Mouse (Mus musculus): ENCODE data around the gene Ptpa. TPM values are rescaled to one million over a fixed set of nuclear protein-coding genes. Genes with fewer than 3 reads are reported as not detected.

Ptpa gene
- polyA plus RNA-seq, 1 experiment from 2014 or later = 138 TPM

DNA sequence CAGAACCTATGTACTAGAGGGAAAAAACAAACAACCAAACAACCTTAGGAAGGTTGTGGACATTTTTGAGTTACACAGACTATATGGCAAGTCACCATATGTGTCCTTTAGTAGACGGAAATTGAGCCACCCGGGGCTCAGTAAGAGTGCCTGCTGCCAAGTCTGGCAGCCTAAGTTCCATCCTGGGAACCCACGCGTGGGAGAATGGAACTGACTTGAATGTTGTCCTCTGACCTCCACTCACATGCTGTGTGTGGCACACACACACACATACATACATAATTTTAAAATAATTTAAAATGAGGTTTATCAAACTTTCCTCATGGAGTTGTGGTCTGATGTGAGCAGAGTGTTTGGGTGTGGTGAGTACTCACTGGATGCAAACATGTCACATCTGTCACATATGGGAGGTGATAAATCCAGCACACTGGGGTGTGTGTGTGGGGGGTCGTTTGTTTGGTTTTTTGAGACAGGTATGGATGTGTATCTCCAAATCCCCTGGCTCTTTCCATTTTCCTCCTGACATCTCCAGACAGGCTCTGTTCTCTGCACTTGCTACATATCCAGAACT lies 1.8 kb downstream of the Ptpa start:
- ATAC-seq (ENCODE audit: insufficient read depth, low FRiP score) = no peak
- peaks cover 24% of the 10 kb centered on the region for H3K4me1 ChIP-seq (ENCODE audit: control insufficient read depth, insufficient read depth, low read length)
- 63% methylated on average over 5 of the region's 5 CpGs for WGBS
- no peaks in the 10 kb centered on the region for H3K9me3 ChIP-seq (replicated peaks; ENCODE audit: control insufficient read depth, low read length)
- H3K4me2 ChIP-seq (ENCODE audit: low read depth, low read length) = peak overlapping the region; percentile 66; the same call in 1 of the 2 replicates
- H3K4me3 ChIP-seq (replicated peaks; ENCODE audit: low read length) = no peak overlapping the region
- no peaks in the 10 kb centered on the region for H3K36me3 ChIP-seq (ENCODE audit: control insufficient read depth, insufficient read depth, low read length)
- no peak overlapping the region for H3K27ac ChIP-seq (ENCODE audit: low read length)
- H3K9ac ChIP-seq (ENCODE audit: low read length) = no peak overlapping the region
- no peaks in the 10 kb centered on the region for H3K27me3 ChIP-seq (ENCODE audit: control insufficient read depth, insufficient read depth, low read length)

DNA sequence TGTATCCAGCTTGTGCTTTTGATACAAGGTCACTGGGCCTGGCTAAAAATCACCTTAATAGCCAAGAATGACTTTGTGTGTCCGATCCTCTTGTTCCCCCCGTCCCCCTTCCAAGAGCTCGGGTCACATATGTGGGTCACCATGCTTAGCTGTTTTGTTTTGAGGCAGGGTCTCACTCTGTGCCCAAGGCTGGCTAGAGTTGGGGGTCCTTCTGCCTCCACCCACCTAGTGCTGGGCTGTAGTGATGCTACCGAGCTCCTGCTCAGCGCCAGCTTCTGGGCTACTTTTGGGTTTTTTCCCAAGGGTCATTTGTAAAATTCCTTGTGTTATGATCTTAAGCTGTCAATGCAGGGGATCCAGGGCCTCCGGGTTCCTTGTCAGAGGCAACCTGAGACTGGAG lies 2.4 kb downstream of the Ptpa start:
- no peaks in the 10 kb centered on the region for H3K27me3 ChIP-seq (ENCODE audit: control insufficient read depth, insufficient read depth, low read length)
- H3K4me2 ChIP-seq (ENCODE audit: low read depth, low read length) = no peak overlapping the region
- peaks cover 24% of the 10 kb centered on the region for H3K4me1 ChIP-seq (ENCODE audit: control insufficient read depth, insufficient read depth, low read length)
- 0 out of 2 replicates have a peak overlapping the region, but pooled peaks have one; percentile 4 for H3K9ac ChIP-seq (ENCODE audit: low read length)
- WGBS = 64% methylated on average over 6 of the region's 6 CpGs
- H3K36me3 ChIP-seq (ENCODE audit: control insufficient read depth, insufficient read depth, low read length) = no peaks in the 10 kb centered on the region
- no peak overlapping the region for H3K4me3 ChIP-seq (replicated peaks; ENCODE audit: low read length)
- no peak overlapping the region for H3K27ac ChIP-seq (ENCODE audit: low read length)
- ATAC-seq (ENCODE audit: insufficient read depth, low FRiP score) = no peak
- no peaks in the 10 kb centered on the region for H3K9me3 ChIP-seq (replicated peaks; ENCODE audit: control insufficient read depth, low read length)

DNA sequence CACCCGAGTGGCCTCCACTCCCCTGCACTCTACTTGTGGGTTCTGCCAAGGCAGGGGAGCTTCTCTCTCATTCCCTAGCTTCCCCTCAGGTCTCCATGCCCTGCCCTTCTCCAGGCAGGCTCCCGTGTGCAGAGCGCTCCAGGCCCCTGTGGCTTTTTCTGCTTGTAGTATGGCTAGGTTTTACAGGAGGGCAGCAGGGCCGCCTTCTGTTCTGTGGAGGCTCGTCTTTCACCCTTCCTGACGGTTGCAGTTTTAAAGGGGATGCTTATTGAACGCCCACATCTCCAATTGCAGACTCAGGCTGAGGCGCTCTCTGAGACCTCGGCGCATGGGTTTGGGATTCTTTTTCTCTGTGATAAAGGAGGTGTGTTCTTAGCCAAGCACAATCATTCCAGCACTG lies 3.3 kb downstream of the Ptpa start:
- Histone ChIP-seq H3K9ac (ENCODE audit: low read length) (peak overlapping the region; percentile 4; the same call in 1 of the 2 replicates), H3K9me3 (replicated peaks; ENCODE audit: control insufficient read depth, low read length) (no peaks in the 10 kb centered on the region), H3K27me3 (ENCODE audit: control insufficient read depth, insufficient read depth, low read length) (no peaks in the 10 kb centered on the region), H3K4me2 (ENCODE audit: low read depth, low read length) (no peak overlapping the region), H3K27ac (ENCODE audit: low read length) (peak overlapping the region; percentile 4; the same call in 1 of the 2 replicates), H3K4me1 (ENCODE audit: control insufficient read depth, insufficient read depth, low read length) (peaks cover 24% of the 10 kb centered on the region), H3K4me3 (replicated peaks; ENCODE audit: low read length) (no peak overlapping the region), H3K36me3 (ENCODE audit: control insufficient read depth, insufficient read depth, low read length) (no peaks in the 10 kb centered on the region)
- WGBS = 29% methylated on average over 10 of the region's 10 CpGs
- no peak for ATAC-seq (ENCODE audit: insufficient read depth, low FRiP score)

DNA sequence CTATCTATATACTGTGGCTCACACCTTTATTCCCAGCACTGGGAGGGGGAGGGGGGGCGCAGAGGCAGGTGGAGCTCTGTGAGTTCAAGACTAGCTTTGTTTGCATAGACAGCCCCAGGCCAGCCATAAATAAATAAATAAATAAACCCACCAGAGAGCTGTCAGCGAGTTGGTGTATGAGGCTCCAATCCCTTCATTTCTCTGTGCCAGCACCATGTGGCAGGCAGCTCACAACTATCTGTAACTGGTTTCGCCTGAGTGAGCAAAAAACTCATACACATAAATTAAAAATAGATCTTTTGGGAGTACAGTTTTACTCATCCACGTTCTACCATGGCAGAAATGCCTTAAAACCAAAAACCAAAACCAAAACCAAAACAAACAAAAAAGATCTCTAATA lies 5.6 kb downstream of the Ptpa start:
- WGBS = 72% methylated on average over 4 of the region's 4 CpGs
- ATAC-seq (ENCODE audit: insufficient read depth, low FRiP score) = no peak
- no peaks in the 10 kb centered on the region for H3K27me3 ChIP-seq (ENCODE audit: control insufficient read depth, insufficient read depth, low read length)
- H3K9me3 ChIP-seq (replicated peaks; ENCODE audit: control insufficient read depth, low read length) = no peaks in the 10 kb centered on the region
- H3K9ac ChIP-seq (ENCODE audit: low read length) = no peak overlapping the region
- no peak overlapping the region for H3K4me2 ChIP-seq (ENCODE audit: low read depth, low read length)
- no peak overlapping the region for H3K4me3 ChIP-seq (replicated peaks; ENCODE audit: low read length)
- H3K4me1 ChIP-seq (ENCODE audit: control insufficient read depth, insufficient read depth, low read length) = peaks cover 24% of the 10 kb centered on the region
- H3K27ac ChIP-seq (ENCODE audit: low read length) = no peak overlapping the region
- peaks cover 1% of the 10 kb centered on the region; the same call in 1 of the 2 replicates for H3K36me3 ChIP-seq (ENCODE audit: control insufficient read depth, insufficient read depth, low read length)

DNA sequence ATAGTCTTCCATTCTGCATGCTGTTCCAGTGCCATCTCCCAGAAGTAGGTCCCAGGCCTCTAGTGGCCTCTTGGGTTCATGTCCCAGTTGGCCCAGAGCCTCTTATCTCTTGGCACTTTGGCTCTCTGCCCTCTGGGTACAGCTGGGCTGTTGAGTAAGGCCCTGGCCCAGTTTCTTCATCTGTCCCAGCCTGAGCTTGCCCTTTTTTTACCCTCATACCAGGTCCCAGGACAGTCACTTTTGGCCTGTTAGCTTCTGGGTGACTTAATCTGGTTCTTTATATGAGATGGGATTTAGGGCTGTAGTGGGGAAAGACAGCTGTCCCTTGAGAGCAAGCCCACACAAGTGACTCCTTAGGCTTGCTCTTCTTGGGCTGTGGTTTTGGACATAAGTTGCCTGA lies 13.3 kb downstream of the Ptpa start:
- no peak overlapping the region for H3K9ac ChIP-seq (ENCODE audit: low read length)
- no peaks in the 10 kb centered on the region for H3K4me1 ChIP-seq (ENCODE audit: control insufficient read depth, insufficient read depth, low read length)
- H3K36me3 ChIP-seq (ENCODE audit: control insufficient read depth, insufficient read depth, low read length) = peaks cover 42% of the 10 kb centered on the region
- no peaks in the 10 kb centered on the region for H3K27me3 ChIP-seq (ENCODE audit: control insufficient read depth, insufficient read depth, low read length)
- no peaks in the 10 kb centered on the region for H3K9me3 ChIP-seq (replicated peaks; ENCODE audit: control insufficient read depth, low read length)
- no peak overlapping the region for H3K4me3 ChIP-seq (replicated peaks; ENCODE audit: low read length)
- H3K4me2 ChIP-seq (ENCODE audit: low read depth, low read length) = no peak overlapping the region
- H3K27ac ChIP-seq (ENCODE audit: low read length) = no peak overlapping the region
- no peak for ATAC-seq (ENCODE audit: insufficient read depth, low FRiP score)

DNA sequence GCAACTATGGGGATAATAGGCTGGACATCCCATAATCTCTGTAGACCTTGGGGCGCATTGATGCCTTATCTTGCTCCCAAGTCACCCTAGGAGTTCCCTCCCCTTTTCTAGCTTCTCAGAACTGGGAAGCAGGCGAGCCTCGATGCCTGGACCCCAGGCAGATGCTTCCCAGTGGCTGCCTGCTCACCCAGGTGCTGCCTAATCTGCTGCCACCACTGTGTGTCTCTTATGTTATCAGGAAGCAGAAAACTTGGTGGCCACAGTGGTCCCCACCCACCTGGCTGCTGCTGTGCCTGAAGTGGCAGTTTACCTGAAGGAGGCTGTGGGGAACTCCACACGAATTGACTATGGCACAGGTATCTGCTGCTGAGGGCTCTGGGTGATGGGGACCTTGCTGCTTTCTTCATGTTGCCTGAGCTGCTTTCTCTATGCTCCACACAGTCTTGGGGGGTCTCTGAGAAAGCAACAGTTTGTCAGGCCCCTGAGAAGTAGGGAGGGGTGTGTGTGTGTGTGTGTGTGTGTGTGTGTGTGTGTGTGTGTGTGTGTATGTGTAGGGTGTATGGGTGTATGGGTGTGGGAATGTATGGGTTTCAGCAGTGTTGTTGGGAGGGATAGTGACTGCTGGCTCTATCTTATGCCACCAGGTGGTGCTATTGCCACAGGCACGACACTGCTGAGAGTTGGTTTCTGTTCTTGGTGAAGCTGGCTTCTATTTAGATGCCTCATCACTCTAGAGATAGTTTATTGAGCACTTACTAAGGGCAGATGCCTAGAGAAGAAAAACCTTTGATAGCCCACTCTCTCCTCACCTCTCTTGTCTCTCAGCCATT lies 19.7 kb downstream of the Ptpa start:
- Histone ChIP-seq H3K27me3 (ENCODE audit: control insufficient read depth, insufficient read depth, low read length) (no peaks in the 10 kb centered on the region), H3K36me3 (ENCODE audit: control insufficient read depth, insufficient read depth, low read length) (peaks cover 38% of the 10 kb centered on the region), H3K4me2 (ENCODE audit: low read depth, low read length) (no peak overlapping the region), H3K4me3 (replicated peaks; ENCODE audit: low read length) (no peak overlapping the region), H3K4me1 (ENCODE audit: control insufficient read depth, insufficient read depth, low read length) (peaks cover 20% of the 10 kb centered on the region), H3K27ac (ENCODE audit: low read length) (no peak overlapping the region), H3K9me3 (replicated peaks; ENCODE audit: control insufficient read depth, low read length) (no peaks in the 10 kb centered on the region), H3K9ac (ENCODE audit: low read length) (no peak overlapping the region)
- WGBS = 45% methylated on average over 5 of the region's 5 CpGs
- ATAC-seq (ENCODE audit: insufficient read depth, low FRiP score) = peak; percentile 62; the same call in 1 of the 2 replicates

DNA sequence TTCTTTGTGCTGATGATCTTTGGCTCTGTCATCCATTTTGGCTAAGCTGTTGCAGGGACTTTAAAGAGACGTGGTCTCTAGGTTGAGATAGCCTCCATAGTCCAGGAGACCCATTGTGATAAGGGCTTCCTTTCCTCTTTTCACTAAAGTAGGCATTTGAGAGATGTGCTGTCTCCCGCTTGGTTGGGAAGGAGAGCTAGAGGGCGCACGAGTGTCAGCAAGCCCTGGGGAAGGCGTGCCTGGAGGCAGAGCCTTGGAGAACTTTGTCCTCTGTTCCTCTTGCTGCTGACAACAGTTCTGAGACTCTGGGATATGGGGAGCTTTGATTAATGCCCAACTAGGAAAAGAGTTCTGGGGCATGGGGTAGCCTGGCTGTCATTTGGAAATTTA lies 20.3 kb downstream of the Ptpa start:
- Histone ChIP-seq H3K4me2 (ENCODE audit: low read depth, low read length) (no peak overlapping the region), H3K4me3 (replicated peaks; ENCODE audit: low read length) (no peak overlapping the region), H3K9me3 (replicated peaks; ENCODE audit: control insufficient read depth, low read length) (no peaks in the 10 kb centered on the region), H3K9ac (ENCODE audit: low read length) (no peak overlapping the region), H3K36me3 (ENCODE audit: control insufficient read depth, insufficient read depth, low read length) (peaks cover 38% of the 10 kb centered on the region), H3K27ac (ENCODE audit: low read length) (no peak overlapping the region), H3K27me3 (ENCODE audit: control insufficient read depth, insufficient read depth, low read length) (no peaks in the 10 kb centered on the region), H3K4me1 (ENCODE audit: control insufficient read depth, insufficient read depth, low read length) (peaks cover 26% of the 10 kb centered on the region)
- no peak for ATAC-seq (ENCODE audit: insufficient read depth, low FRiP score)
- WGBS = 68% methylated on average over 5 of the region's 5 CpGs

DNA sequence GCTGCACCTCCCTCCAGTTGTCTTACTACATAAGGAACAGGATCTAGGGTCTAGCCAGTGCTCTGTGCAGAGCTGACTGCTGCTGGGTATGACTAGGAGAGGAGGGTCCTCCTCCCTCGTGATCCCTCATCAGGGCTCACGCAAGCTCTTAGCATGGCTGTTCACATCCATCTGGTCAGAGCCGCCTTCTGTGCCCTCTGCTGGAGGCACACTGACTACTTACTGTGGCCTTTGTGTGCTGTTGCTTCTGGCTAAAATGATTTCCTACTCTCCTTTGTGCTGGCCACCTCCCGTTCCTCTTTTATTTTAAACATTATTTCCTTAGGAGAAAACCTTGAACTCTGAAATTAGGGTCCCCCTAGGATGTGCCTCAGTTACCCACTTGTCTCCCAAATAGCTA lies 21.0 kb downstream of the Ptpa start:
- 72% methylated on average over 4 of the region's 4 CpGs for WGBS
- Histone ChIP-seq H3K27ac (ENCODE audit: low read length) (no peak overlapping the region), H3K9me3 (replicated peaks; ENCODE audit: control insufficient read depth, low read length) (no peaks in the 10 kb centered on the region), H3K27me3 (ENCODE audit: control insufficient read depth, insufficient read depth, low read length) (no peaks in the 10 kb centered on the region), H3K36me3 (ENCODE audit: control insufficient read depth, insufficient read depth, low read length) (peaks cover 34% of the 10 kb centered on the region), H3K9ac (ENCODE audit: low read length) (no peak overlapping the region), H3K4me3 (replicated peaks; ENCODE audit: low read length) (no peak overlapping the region), H3K4me1 (ENCODE audit: control insufficient read depth, insufficient read depth, low read length) (peaks cover 30% of the 10 kb centered on the region), H3K4me2 (ENCODE audit: low read depth, low read length) (no peak overlapping the region)
- ATAC-seq (ENCODE audit: insufficient read depth, low FRiP score) = no peak

DNA sequence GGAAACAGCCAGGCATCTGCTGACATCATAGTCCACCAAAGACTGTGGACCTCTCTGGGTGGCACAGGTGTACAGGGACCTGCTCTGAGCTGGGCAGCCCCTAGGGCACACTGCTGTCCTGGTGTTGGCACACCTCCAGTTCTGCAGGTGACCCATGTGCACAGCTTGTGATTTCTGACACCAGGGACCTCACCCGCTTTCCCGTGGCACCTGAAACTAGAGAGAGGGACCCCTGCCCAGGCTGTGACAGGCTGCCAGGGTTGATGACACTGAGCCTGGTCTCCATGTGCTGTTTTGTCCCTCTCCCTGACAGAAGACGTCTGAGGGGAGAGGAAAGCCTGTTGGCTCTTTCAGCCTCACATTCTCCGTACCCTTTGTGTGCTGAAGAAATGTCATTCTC lies 22.0 kb downstream of the Ptpa start:
- Histone ChIP-seq H3K4me2 (ENCODE audit: low read depth, low read length) (no peak overlapping the region), H3K36me3 (ENCODE audit: control insufficient read depth, insufficient read depth, low read length) (peaks cover 27% of the 10 kb centered on the region), H3K9ac (ENCODE audit: low read length) (no peak overlapping the region), H3K4me1 (ENCODE audit: control insufficient read depth, insufficient read depth, low read length) (peaks cover 39% of the 10 kb centered on the region), H3K27ac (ENCODE audit: low read length) (no peak overlapping the region), H3K4me3 (replicated peaks; ENCODE audit: low read length) (no peak overlapping the region), H3K27me3 (ENCODE audit: control insufficient read depth, insufficient read depth, low read length) (no peaks in the 10 kb centered on the region), H3K9me3 (replicated peaks; ENCODE audit: control insufficient read depth, low read length) (no peaks in the 10 kb centered on the region)
- WGBS = 91% methylated on average over 4 of the region's 4 CpGs
- no peak for ATAC-seq (ENCODE audit: insufficient read depth, low FRiP score)
